Mouse (Mus musculus) adrenal gland, postnatal 25 days (tissue): ENCODE data around the gene Rab35. TPM values are rescaled to one million over a fixed set of nuclear protein-coding genes. Genes with fewer than 3 reads are reported as not detected.
A peak's percentile ranks its signal among the peaks of the same experiment; 100 is the strongest.

Experiments
- DNase-seq: peaks from one replicate; pipeline ENCODE4 v3.0.0; 2021; ENCODE audit warnings: mixed read lengths
- long read RNA-seq: library from polyadenylated mRNA; stranded (forward); transcript quantifications from one replicate; pipeline ENCODE4 v2.0.0, GENCODE M21; 2021
- total RNA-seq: library from RNA; stranded (reverse); gene quantifications from 2 replicates; pipeline ENCODE4 v1.2.3, GENCODE M21; 2021

Rab35 gene
- 65.7 and 67.8 TPM in 2 replicates for total RNA-seq
- long read RNA-seq, transcript Rab35-201 (6 exons, 2,820 nt) = major isoform, 18 of 22 reads
- long read RNA-seq, partial matches to known transcripts = 1 of 22 reads
- long read RNA-seq, other reads (novel, unspliced or antisense) = 3 of 22 reads

DNA sequence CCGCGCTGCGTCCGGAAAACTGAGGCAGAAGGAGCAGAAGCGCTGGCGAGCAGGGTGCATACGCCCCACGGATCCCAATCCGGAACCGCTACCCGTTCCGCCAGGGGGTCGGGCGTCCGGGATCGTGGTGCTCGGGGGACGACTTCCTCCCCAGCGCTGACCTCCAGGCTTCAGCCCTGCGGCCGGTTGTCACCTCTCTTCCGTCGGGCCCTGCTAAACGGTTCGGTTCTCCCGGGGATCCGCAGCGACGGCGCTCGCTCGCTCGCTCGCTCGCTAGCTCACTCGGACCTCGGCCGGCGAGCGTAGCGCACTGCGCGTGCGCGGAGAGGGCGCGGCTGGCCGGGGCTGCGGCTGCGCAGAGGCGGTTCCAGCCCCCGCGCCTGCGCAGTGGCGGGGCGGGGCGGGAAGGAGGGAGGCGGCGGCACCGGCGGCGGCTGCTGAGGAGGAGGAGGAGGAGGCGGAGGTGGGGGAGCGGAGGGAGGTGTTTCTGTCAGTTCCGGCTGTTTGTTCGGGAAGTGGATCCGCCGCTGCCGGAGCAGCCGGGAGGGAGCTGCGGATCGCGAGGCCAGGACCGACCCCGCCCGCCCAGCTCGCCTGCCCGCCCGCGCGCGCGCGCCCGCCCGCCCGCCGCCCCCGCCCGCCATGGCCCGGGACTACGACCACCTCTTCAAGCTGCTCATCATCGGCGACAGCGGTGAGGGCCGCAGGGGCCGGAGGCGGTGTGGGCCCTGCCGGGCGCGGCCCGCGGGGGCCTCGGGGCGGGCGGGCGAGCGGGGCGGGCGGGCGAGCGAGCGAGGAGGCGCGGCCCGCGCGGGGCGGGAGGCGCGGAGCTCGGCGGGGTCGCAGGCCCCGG is at the start of gene Rab35:
Rab35 (plus strand) TSS at position 404 of the 853 bp plus-strand sequence.
- peak; percentile 96 for DNase-seq

DNA sequence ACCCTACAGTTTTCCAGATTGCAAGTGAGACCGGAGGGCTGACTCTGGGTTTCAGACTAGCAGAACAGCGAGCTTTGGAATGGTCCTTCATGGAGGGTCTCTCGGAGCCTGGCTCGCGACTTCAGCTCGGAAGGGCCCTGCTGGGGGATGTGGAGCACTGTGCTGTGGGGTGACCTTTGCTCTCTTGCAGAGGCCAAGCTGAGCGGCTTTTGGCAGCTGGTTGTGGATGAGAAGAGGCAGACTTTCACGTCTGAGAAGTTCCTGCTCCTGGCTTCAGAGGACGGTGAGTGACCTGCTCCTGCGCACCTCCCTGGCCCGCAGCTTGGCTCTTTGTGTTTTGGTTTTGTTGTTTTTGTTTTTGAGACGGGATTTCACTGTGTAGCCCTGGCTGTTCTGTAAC is 46.1 kb upstream of the Rab35 start:
- DNase-seq = no peak

DNA sequence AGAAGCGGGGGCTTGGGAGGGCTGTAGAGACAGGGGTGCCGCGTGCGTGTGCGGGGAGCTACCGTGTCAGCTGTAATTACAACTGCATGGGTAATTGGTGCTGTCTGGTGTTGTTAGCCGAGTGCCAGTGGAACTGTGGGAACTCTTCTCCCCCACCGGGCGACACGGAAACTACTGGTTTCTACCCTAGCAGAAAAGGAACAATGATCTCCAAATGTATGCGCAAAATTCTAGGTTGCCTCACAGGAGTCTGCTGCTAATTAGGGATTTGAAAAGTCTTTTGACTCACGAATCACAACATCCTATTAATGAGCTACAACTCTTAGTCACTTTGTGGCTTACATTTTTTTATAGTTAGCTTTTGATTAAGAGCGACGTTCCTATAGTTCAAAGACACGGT is 45.5 kb upstream of the Rab35 start:
- DNase-seq = no peak

DNA sequence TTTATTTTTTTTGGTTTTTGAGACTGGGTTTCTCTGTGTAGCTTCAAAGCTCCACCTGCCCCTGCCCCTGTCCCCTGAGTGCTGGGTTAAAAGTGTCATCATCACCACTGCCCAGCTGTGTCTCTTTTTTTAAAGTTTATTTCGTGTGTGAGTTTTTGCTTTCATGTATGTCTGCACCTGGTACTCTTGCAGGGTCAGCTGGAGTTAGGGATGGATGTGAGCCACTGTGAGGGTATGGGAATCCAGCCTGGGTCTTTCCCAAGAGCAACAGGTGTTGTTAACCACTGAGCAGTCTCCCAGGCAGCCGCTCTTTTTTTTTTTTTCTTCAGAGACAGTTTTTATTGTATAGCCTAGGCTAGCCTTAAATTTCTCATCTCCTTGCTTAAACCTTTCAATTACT is 44.9 kb upstream of the Rab35 start:
- DNase-seq = no peak

DNA sequence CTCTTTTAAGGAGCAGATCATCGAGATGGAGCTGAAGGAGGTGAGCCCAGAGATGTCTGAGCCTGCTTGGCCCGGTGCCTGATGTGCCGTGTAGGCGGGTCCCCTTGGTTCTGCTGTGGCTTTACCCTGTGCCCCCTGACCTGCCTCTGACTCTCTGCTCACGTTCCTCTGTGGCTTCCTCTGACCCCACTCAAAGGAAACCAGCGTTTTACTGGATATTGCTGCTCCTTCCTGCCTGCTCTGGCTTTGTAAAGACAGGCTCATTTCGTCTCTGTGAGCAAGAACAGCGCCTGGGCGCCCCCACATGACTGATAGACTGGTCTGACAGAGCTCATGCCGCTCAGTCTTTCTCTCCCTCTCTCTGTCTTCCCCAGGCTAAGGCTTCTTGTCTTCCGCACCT is 40.7 kb upstream of the Rab35 start:
- no peak for DNase-seq

DNA sequence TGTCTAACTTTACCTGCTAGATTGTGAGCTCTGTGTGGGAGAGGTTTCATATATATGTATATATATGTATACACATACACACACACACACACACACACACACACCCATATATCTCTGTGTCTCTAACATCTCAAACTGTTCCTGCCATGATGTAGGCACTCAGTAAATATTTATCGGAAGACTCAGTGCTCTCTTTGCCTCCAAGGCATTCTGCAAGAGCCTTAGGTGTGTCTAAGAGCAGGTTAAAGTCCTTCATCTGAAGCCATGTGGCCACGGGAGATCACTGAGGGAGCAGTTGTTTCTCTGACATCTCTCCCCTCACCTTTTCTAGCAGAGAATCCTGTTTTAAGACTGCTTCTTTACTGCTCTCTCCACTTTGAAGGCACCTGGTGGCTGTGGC is 40.2 kb upstream of the Rab35 start:
- DNase-seq = no peak

DNA sequence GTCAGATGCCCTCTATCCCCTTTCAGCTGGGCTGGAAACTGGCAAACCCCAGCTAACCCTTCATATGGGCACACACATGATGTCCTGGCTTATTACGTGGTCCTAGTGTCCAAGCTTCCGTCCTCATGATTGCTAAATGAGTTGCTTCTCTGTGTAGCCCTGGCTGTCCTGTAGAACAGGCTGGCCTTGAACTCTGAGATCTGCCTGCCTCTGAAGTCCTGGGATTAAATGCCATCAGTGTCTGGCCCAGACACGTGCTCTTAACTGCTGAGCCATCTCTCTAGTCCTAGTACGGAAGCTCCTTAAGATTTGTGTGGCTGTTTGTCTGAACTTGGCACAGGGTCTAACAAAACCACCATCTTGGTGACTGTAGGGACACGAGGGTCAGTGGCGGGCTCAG is 28.1 kb upstream of the Rab35 start:
- DNase-seq = no peak

DNA sequence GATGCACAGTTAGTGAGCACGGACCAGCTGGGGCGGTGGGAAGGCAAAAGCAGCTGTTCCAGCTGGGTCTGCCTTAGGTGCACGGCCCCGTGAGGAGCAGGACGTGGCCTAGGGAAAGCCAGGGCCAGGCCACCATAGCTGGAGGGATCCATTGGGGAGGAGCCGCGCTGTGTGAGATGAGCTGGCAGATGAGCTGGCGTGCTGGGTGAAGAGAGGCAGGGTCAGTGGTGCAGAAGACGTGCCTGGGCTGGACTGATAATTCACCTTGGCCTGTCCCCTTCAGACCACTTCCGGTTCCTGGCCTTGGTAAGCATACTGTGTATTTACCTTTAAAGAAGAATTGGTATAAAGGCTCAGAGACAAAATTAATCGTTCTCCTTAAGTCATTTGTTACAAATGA is 20.1 kb upstream of the Rab35 start:
- peak; percentile 41 for DNase-seq

DNA sequence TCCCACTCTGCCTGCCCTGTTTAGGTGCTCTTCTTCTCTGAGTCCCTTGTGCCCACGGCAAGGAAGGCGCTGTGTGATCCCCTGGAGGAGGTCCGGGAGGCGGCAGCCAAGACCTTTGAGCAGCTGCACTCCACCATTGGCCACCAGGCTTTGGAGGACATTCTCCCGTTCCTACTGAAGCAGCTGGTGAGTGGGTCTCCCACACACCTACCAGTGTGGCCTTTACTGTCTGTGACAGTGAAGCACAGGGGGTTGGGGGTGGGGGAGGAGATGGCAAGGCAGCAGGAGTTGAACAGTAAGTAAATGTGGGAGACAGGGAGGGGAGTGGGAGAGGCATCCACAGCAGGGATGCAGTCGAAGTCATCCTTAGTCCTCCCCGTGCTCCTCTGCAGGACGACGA is 18.4 kb upstream of the Rab35 start:
- DNase-seq = no peak

DNA sequence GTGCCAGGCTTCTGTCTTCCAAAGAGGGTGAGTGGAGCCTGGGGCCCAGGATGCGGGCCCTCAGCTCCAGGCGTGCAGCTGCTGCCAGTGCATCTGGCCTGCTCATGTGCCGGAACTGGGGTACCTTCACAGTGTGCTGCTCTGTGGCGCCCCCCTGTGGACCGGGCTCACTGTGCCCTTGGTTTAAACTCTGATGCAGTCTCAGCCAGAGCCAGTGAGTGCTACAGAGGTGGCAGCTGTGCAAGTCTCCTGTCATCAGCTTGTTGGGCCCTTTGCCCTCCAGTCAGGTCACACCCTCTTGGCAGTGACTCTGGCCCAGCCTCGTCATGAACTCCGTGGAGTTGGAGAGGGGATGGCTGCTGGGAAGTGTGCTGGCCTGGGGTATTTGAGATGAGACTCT is 16.8 kb upstream of the Rab35 start:
- peak; percentile 64 for DNase-seq

DNA sequence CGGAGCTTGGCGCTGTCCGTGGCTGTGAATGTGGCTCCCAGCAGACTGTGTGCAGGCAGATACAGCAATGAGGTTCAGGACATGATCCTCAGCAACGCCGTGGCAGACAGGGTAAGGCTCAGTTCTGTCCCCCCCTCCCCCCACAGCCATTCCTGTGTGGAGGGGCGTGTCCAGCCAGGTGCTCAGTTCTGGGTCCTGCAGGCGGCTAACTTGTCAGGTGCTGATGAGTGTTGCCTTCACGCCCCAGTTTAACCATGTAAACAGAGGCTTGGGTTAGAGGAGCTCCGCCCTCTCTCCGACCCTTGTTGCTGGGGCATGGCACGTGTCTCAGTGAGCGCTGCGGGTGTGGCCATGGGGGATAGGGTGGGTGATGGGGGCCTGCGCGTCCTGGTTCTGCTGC is 12.0 kb upstream of the Rab35 start:
- no peak for DNase-seq

DNA sequence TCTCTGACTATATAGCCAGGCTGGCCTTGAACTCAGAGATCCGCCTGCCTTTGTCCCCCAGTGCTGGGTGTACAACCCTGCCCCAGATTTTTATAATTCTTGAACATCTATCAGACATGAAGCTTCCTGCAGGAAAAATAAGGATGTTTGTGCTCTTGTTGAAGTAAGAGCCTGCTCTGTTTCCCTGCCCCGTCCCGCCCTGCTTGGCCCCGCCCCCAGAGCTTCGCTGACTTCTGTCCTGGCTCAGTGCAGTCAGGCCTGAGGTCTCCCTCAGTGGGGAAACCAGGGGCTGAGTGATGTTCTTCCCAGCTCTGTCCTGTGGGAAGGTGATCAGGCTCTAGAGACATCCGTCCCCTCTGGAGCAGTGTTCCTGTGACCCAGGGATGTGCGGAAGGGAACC is 9.0 kb upstream of the Rab35 start:
- DNase-seq = no peak

DNA sequence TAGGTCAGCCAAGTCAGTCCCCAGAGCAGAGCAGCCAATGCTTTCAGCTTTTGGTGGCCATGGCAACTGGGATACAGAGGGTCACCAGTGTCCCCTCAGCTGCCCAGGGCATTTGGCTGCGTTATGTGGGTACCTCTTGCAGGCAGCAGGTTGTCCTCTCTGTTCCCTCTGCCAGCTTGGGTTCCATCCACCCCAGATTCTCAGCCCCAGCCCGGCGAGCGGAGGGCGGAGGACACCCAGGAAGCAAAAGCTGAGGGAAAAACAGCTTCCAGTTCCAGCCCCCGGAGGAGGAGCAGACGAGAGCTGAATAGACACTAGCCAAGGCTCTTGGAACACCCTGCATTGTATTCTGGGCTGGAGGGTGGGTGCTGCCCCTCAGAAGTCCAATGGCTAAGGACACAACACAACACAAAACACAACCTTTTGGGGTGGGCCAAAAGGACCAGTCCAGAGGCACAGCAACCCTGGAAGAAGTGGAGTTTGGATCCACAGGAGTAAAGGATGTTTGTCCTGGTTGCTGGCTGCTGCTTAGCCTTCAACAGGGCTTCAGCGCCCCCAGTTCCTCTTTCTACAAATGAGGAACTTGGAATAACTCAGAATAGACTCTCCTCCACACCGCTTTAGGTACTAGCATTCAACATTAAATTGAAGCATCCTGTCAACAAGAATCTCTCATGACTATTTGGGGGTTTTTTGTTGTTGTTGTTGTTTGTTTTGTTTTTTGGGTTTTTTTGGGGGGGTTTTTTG is 7.8 kb upstream of the Rab35 start:
- DNase-seq = no peak

DNA sequence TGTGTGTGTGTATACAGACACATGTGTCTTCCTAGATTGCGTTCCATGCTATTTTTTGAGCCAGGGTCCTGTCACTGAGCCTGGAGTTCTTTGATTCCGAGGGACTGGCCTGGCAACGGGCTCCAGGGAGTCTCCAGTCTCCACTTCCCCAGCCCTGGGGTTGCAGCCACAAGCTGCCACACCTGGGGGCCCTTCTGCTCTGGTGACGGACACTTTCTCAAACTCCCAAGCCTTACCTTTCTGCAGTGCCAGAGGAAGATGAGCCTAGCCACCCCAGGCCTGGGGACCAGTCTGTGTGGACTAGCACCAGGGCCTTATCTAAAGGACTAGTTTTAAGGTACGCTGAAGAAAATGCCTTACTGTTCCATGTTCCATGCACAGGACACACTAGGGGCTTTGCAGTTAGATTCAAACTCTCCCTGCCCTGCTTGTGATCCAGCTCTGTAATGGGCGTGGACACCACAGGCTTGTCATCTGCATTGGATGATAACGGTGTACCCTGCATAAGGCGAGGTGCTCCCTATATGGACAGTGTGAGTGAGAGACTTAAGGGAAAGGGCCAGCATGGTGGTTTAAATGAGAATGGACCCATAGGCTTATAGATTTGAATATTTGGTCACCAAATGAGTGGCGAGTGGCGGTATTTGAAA is 5.3 kb upstream of the Rab35 start:
- DNase-seq = no peak

DNA sequence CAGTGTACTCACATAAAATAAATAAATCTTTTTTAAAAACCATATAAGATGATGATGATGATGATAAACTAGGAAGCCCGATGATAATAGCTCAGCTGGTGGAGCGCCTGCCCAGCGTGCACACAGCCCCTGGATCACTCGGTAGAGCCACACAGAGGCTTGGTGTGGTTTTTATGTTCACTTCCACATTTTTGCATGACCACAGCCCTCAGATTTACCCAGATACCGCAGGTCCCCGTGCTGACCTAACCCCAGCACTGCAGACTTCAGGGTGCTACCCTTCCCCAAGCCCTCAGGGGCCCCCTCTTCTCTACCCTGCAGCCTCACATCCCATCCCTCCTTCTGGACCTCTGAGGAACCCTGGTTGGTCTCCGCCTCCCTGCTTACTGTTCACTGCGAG is 3.6 kb upstream of the Rab35 start:
- no peak for DNase-seq

DNA sequence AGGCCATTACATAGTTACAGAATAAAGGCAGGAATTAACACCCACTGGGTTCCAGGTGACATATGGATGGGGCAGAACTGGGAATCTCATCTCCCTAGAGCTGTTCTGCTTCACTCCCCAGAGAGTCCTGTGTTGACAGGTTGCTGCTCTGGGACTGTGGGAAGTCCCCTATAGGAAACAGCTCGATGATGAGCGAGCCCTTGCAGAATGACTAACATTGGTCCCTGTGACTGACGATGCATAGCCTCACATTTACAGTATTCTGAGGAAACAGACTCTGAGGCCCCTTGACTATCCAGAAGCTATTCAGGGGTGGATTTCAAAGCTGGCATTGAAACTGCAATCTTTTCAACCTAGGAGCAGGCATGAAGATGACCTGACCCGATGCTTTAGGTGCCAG is 2.0 kb upstream of the Rab35 start:
- DNase-seq = no peak

DNA sequence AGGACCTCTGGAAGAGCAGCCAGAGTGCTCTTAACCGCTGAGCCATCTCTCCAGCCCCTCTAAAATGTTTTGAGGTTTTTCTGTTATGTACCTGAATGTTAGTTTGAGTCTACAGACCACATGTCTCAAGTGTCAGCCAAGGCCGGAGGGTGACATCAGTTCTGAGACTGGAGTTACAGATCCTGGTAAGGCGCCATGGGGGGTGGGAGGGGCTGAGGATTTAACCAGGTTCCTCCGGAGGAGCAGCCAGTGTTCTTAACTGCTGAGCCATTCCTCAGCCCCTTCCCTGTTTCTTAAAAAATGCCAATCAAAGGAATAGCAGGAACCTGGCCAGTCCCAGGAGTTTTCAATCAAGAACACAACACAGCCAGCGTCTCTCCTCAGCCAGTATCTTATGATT is 1.4 kb upstream of the Rab35 start:
- DNase-seq = no peak

DNA sequence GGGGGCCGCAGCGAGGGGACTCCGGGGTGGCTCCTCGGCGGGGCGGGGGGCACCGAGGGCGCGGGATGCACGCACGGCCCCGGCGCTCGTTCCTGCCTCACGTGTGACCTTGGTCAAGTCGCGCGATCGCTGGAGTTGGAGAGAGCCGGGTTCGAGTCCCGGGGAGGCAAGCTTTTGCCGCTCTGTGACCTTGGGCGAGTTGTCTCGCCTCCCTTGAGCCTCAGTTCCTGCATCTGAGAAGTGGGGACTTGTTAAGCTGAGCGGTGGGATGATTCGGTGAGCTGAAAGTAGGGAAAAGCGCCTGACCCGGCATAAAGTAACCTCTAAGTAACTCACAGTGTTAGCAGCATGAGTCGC is 628 bp downstream of the Rab35 start:
- peak; percentile 46 for DNase-seq

DNA sequence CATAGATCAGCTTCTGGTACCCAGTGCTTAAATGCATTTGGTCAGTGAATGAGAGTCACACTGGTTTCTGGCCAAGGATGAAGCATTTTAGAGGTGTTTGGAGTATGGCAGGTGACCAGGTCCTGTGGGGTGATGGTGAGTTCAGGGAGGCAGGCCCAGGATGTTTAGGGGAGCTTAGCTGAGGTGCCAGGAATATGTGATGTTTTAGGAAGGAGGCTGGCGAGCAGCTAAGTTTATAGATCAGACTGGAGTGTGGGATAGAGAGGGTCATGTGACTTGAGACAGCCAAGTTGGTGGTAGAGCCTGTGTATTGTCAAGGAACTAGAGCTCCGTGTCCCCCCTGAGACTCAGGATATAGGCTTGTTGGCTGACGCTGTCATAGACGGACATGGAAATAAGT is 1.4 kb downstream of the Rab35 start:
- no peak for DNase-seq

DNA sequence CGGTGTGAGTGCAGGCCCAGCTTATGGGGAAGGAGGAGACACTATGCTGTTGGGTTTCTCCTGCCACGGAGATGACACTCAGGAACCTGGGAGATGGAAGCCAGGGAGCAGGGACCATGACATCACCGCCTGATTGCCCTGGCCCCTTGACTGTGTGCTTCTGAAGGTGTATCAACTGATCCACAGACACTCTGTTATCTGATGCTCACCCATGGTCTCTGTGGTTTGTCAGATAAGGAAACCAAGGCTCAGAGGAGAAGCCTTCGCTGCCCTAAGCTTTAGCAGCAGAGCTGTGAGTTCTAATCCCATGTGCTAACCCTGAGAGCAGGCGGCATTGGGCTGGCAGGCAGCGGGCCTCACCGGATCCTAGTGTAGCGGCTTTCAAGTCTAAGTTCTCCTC is 2.3 kb downstream of the Rab35 start:
- no peak for DNase-seq

DNA sequence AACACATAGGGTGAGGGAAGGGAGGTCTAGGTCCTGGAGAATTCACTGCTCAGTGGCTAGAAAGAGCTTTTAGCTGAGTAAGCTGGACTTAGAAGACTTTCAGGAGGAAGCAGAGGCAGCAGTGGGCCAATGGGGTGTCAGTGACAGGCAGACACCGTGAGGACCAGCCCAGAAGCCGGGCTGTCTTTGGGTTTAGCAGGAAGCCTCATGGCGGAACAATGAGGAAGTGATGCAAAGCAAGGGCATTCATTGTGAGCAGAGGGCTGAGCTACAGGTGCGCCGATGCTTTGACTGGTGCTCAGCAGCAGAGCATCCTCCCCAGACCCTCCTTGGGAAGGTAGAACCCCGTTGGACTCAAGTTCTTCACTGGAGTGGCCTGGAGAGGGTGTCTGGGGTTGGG is 3.8 kb downstream of the Rab35 start:
- DNase-seq = no peak

DNA sequence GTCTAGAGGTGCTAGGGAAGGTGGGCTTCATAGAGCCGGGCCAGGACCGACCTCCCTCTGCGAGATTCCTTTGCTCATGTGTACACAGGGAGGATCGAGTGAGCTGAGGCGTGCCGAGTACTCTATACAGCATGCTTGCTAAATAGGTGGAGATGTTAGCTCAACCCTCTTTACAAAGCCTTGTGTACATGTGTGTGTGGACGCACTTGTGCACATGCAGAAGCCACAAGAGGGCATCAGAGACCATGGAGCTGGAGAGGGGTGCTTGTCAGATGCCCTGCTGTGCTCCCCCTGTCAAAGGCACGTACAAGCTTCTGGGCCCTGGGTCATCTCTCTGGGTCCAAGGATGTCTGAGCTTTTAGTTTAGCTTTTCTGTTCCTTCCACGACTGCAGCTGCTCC is 12.5 kb downstream of the Rab35 start:
- DNase-seq = no peak

DNA sequence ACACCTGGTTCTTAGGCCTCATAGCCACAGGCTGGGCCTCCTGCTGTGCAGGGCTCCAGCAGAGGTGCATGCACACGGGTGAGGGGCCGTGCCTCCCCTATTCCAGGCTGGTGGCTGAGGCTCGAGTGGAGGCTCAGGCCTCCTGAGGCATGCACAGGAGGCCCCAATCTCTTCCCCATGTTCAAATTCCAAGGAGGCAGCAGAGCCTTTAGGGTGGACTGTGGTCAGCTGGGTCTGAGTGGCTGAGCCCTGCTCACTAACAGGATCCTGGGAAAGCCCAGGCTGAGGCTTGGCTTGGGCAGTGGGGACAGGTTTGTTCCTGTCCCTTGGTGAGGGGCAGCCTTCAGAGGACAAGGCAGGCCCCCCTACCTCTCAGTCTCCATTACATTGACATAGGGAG is 17.2 kb downstream of the Rab35 start:
- DNase-seq = no peak
